Mouse (Mus musculus): ENCODE results near the gene Btn2a2.

Gene Btn2a2

DNA sequence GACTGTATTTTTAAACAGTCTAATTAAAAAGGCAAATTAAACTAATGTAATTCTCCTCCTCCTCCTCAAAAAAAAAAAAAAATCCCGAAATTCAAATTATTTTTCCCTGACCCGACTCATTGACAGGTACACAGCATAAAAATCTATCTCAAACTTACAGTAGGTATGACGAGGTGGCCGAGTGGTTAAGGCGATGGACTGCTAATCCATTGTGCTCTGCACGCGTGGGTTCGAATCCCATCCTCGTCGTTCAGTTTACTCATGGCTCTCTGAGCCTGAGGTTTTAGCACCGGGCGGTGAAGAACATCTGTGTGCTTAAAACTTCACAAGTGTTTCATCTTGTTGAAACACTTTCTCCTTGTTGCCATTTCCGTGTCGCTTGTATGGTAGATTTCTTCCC lies 33.0 kb upstream of the Btn2a2 start:
- DNase-seq (ENCODE audit: low read depth, low spot score), result no peak

DNA sequence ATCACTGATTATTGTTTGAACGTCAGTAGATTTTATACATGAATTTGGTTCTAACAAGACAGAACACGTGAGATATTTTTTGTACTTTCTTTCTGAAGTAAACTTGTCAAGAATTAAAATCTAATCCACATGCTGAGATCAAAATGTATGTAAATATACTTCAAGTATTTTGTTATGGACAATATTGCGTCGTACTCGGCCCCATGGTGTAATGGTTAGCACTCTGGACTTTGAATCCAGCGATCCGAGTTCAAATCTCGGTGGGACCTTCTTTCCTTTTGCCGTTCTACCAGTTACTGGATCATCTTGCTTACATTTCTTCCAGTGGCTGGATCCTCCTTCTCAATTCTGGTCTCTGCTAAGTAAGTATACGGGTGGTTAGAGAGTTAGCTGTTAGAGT lies 30.8 kb upstream of the Btn2a2 start:
- DNase-seq (ENCODE audit: low read depth, low spot score), result no peak

DNA sequence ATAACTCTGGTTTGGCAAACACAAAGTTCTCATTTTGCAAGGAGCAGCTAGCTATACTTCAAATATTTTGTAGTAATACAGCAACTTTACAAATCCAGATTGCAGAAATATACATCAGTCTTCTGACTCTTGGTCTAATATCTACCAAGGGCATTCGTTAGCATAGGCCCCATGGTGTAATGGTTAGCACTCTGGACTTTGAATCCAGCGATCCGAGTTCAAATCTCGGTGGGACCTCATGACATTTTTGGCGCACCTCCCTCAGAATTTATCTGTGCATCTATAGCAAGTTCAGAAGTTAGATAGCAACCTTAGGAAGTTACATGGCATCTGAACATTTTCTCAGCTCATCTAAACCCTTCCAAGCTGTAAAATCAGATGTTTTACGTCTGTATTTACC lies 30.2 kb upstream of the Btn2a2 start:
- DNase-seq (ENCODE audit: low read depth, low spot score), result no peak

DNA sequence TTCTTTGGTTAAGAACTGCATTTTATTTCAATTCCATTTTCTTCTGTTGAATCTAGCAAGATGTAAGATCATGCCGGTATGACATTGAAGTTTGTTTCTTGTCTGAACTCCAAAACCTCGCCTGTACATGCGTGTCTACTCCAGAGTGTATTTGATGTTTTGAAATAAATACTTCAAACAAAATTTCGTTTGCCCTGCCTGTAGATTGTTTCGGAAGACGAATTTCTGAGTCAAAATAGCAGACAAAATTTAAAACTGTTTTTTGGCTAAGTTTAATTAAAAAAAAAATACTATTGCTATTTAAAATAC lies 29.6 kb upstream of the Btn2a2 start:
- DNase-seq (ENCODE audit: low read depth, low spot score), result no peak

DNA sequence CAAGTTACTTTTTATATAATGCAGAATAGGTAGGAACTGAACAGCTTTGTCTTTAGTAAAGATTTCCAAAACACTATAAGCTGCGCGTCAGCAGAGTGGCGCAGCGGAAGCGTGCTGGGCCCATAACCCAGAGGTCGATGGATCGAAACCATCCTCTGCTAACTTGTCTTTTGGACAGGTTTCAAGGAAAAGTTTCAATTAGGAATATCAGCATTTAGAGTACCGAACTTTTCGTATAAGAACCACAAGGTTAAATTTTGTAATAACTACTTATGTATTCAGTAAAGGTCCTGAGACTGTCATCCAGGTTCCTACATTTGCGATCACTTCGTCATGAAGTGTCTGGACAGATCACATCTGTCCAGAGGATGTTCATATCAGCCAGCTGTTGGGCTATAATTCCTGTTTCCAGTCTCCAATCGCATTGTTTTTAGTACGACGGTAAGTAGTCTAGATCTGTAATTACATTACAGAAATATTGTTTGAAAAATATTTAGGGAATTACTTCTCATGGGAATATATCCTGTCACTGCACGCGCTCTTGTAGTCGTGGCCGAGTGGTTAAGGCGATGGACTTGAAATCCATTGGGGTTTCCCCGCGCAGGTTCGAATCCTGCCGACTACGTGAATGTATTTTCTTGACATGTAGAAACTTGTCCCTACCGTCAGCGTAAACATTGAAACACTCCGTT lies 29.1 kb upstream of the Btn2a2 start:
- DNase-seq (ENCODE audit: low read depth, low spot score), result no peak

DNA sequence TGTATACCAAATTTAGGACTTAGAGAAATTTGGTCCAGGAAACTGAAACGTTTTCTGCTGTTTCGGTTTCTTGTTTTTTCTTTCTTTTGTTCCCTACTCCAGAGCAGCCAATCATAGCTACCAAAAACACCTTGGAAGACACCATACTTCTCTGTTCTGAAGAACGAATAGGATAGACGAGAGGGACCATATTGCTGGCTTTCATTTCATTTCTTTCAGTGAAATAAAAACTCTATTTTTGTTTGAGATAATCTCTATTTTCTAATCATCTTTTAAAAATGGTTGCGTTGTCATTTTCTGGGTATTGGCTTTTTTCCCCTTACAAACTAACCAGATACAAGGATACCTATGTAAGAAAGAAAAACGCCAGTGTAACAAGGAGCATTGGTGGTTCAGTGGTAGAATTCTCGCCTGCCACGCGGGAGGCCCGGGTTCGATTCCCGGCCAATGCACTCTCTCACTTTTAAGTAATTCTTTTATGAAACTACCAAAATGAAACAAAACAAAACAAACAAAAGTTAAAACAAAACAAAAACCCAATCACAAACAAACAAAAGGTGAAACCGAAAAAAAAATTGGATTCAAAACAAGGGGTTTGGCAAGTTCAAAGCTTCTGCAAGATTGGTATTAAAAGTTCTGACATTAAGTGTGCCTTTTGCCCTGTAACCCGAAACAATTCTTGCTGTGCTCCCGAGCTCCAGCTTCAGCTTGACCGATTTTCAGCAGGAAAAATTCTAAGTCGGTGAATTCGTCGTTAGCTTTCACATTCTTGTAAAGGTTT lies 28.4 kb upstream of the Btn2a2 start:
- no peak for DNase-seq (ENCODE audit: low read depth, low spot score)

DNA sequence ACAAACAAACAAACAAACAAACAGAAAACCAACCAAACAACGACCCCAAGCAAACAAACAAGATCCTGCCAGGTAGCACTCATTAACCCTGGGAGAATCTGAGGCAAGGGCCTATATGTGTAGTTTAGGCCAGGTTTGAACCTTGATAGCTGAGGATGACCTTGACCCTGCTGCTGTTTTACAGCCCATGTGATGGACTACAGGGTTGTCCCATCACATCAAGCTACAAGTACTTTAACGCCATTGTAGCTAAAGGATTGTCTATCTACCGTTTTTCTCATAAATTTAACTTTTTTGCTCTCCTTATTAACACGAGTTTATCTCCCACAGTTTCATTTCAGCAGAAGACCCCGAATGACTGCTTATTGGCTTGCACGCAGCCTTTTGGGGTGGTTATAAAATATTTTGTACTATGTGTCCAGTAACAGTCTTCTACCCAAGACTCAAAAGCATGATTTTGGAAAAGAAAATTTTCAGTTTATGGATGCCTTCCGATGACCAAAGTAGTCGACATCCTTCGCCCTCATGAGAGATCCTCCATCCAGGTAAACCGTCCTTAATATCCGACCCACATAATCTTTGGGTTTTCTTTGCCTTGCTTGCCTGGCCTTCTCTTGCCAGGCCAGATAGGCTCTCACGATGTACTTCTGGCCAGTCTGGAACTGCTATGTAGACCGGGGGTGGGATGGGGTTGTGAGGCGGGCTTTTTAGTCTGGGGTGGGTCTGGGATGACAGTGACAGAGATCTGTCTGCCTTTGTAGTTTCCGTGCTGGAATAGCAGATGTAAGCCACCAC lies 27.4 kb upstream of the Btn2a2 start:
- no peak for DNase-seq (ENCODE audit: low read depth, low spot score)

DNA sequence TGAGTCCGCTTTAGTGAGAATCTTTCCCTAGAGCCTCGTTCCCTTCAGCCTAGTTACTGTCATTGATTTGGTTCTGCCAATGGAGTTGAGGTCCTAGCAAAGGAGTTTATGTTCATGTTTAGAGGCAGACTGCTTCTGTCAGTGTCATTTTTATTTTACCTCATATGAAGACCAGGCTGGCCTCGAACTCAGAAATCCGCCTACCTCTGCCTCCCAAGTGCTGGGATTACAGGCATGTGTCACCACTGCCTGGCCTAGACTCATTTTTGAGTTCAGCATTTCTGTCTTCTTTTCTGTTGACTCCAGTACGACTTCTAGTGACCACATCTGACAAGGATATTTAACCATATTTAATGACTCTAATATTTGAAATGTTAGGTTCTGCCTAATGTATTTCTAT lies 26.6 kb upstream of the Btn2a2 start:
- DNase-seq (ENCODE audit: low read depth, low spot score), result no peak

DNA sequence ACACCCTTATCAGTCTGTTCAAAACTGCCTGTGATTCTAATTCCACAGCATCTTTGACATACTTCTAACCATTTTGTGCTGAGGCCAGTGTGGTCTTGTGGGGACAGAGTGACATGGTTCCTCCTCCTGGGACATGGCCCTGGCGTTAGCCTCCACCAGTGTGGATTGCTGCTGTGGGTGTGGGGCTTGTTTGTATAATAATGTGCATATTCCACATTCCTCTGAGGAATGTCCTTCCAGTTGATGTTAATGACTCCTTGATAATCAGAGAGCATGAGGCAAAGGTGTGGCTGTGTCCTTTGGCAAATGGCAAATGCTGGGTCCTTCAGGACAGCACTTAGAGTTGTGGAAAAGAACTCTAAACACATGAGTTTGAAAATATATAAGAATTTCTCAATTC lies 24.9 kb upstream of the Btn2a2 start:
- no peak for DNase-seq (ENCODE audit: low read depth, low spot score)

DNA sequence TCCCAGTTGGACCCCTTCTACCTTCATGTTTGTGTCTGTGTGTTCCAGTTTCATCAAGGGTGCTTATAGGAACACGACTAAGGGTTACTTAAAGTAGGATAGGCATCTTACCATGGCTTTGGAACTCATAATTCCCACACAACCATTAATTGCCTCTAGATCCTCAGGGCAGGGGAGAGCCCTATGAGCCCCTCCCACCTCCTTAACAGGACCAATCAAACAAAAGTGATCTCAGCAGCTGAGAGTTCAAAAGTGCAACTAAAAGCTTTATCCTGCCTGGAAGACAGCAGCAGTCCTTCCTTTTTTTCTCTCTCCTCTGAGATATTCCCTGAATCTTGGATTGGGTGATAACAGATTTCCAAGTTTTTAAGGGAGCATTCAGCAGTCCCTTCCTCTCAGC lies 21.5 kb upstream of the Btn2a2 start:
- DNase-seq (ENCODE audit: low read depth, low spot score), result no peak

DNA sequence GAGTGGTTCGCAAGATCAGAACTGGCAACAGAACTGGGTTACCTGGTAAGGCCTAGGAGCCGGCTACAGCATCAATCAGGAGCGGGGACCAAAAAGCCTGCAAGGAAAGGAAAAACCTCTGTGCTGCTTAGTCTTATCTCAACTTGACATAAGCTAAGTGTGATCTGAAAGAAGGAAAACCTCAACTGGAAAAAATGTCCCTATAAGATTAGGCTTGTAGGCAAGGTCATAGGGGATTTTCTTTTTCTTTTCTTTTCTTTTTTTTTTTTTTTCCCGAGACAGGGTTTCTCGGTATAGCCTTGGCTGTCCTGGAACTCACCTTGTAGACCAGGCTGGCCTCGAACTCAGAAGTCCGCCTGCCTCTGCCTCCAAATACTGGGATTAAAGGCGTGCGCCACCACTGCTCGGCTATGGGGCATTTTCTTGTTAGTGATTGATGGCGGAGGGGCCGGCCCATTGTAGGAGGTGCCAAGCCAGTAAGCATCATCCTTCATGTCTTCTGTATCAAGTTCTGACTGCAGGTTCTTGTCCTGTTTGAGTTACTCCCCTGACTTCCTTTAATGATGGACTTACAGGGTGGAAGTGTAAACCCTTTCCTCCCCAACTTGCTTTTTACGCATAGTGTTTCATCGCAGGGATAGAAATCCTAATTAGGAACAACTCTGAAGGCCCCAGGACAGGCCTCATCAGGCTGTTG lies 18.3 kb upstream of the Btn2a2 start:
- DNase-seq (ENCODE audit: low read depth, low spot score), result no peak

DNA sequence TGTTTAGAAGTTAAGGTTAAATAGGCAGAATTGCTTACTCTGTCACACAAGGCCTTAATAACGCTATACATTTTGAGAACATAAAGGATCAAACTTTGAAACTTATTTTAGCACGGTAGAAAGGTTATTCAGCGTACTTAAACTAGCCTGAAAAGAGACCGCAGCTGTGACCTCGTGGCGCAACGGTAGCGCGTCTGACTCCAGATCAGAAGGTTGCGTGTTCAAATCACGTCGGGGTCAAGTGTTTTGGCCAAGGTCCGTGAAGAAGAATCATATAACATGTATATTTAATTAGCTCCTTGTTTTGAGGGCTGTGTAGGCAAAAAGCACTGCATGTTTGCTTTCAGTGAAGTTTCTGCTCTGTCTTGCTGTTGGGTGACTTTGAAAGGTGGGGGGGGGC lies 17.7 kb upstream of the Btn2a2 start:
- DNase-seq (ENCODE audit: low read depth, low spot score), result no peak

DNA sequence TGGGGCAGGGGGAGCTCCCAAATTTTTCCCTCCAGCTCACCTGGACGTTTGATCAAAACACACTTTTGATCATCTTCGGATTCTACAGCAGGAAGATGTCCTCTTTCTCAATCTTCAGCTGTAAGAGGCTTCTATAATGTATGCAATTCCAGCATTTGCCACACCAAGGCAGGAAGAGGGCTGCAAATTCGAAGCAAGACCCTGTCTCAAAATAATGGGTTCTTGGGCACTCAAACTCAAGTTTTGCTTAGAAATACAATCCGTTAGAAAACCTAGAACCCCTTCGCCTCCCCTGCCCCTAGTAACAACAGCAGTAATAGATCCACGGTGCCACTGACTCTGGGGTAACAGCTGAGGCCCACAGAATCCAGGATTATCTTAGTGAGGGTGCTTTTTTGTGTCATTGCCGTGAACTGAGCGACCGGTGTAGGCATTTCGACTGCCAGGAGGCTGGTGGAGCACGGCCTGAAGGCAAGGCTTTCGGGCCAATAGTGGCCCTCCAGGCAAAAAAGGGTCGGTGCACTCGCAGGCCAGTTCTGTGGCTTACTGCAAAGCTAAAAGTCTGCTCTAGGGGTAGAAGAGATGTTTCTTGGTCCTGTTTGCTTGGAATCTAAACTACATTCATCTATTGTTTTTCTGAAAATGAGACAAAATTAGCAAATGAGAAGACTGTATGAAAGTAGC lies 17.1 kb upstream of the Btn2a2 start:
- DNase-seq (ENCODE audit: low read depth, low spot score), result no peak

DNA sequence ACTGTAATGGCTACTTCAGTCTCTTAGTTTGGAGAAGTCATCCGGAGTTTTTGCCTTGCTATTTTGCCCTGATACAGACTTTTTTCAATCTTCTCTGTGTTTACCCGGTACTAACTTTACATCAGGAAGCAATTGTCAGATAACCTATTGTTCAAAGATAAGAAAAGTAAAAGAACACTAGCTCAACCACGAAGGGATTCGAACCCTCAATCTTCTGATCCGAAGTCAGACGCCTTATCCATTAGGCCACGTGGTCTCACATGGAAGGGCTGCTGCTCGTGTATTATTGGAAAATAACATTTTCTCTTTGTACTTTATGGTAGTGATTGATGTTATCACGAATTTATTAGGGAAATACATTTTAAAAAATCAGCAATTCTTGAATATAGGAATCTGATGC lies 15.1 kb upstream of the Btn2a2 start:
- no peak for DNase-seq (ENCODE audit: low read depth, low spot score)

DNA sequence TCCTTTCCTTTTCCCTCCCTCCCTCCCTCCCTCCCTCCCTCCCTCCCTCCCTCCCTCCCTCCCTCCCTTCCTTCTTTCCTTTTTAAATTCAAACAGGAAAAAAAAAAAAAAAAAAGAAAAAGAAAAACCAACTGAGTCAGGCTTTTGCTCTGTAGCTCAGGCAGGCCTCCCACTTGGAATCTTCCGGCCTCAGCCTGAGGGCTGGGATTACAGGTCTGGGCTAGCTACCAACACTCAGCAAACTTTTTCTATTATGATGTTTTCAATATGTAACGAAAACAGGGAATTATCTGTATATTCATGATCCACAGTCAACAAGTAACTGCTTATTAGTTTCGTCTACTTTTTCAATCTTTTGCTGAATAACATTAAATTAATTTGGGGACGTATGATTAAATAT lies 14.3 kb upstream of the Btn2a2 start:
- DNase-seq (ENCODE audit: low read depth, low spot score), result no peak

DNA sequence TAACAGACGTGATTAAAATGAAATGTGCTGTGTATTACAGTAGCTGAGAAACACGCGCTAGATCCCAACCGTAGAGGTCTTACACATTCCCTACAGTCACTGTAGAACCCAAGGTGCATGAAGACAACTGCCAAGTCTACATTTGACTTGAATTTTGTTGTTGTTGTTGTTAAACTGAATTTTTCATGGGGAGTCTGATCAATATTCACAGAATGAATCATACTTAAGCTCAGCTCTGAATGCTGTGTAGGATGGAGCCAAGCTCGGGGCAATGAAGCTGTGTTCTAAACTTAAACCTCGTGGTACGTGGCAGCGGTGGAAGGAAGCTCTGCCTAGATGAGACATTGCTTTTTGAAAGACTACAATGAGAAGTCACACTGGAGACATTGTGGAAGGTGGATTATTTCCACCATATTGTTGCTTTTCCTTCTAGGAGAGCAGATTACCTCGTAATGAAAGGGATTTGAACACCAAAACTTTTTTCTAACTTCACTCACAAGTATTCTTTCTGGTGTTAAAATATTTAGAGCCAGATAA lies 13.4 kb upstream of the Btn2a2 start:
- DNase-seq (ENCODE audit: low read depth, low spot score), result no peak

DNA sequence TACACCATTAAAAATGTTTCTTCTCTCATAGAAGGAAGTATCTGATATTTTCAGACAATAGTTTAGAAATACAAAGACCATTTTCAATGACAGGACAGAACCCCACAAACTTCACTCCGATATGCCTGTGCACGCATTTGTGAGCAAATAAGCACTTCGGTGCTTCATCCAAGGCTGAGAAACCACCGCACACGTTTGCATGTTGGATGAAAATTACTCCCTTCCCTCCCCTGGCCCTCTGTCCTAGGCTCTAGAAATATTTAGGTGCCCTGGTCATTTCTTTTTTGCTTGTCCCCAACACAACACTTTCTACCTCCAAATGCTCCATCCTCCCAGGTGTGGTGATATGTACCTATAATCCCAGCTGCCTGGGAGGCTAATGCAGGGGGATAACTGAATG lies 12.9 kb upstream of the Btn2a2 start:
- DNase-seq (ENCODE audit: low read depth, low spot score), result no peak

DNA sequence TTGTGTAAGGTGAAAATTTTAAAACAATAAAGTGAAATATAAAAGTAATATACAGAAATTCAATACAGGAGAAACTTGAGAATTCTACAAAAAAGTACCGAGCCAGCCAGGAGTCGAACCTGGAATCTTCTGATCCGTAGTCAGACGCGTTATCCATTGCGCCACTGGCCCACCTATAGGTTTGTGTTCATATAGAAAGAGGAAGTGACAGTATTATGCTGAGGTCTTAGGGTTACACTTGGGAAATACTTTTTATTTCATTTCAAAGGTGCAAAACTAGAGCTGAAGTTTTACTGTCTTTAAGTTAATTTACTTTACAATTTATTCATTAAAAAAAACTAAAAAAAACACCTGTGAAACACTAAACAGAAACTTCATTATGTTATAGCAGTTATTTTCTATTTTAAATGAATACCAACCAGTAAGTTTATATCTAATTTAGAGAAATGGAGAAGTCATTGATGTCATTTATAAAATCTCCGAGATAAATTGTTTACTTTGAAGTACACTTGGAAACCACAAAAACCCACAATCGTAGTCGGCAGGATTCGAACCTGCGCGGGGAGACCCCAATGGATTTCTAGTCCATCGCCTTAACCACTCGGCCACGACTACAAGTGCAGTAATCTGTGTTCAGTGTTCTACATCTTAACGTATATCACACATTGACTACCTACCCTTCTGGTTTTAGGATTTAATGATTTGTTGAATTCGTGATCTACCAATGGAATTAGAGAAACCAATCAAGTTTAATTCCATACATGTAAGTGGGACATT lies 12.0 kb upstream of the Btn2a2 start:
- no peak for DNase-seq (ENCODE audit: low read depth, low spot score)

DNA sequence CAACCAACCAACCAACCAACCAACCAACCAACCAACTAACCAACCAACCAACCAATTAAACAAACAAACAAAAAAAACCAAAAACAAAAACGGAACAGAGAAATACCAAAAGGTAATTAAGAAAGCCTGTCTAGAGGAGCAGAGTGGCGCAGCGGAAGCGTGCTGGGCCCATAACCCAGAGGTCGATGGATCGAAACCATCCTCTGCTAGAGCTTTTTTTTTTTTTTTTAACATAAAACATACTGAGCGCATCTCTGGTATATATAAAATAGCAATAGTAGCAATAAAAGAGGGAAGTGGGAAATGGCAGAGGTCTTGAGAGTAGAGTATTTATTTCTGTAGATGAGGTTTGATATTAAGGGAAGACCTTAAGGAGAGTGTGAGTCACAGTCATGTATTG lies 11.3 kb upstream of the Btn2a2 start:
- DNase-seq (ENCODE audit: low read depth, low spot score), result no peak

DNA sequence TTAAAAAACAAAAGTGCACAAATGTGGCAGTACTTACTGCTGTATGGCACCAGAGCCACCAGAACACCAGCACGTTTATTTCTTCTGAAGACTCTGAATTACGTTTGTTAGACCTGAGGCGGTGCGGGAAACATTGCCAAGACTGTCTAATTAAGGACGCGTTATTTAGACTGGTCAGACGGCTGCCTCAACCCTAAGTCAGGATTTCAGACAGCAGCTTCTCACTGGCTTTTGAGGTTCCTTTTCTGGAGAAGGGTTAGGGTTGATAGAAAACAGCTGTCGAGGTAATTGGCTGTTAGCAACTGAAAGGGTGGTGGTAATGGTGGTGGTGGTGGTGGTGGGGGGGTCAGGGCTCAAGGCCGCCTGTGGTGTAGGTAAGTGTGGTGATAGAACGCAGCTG lies 10.0 kb upstream of the Btn2a2 start:
- no peak for DNase-seq (ENCODE audit: low read depth, low spot score)
